Mouse (Mus musculus) ES-E14 (cell line): ENCODE data around the gene Dctn3. TPM values are rescaled to one million over a fixed set of nuclear protein-coding genes. Genes with fewer than 3 reads are reported as not detected.

Experiments
- DNase-seq: peaks from one replicate; pipeline ENCODE4 v3.0.0-alpha.2; 2013; ENCODE audit warnings: low read depth, low spot score
- H3K27ac ChIP-seq: 2 replicates; pipeline ENCODE4 v1.5.1; 2012; ENCODE audit warnings: low read depth, mild to moderate bottlenecking, low read length, moderate library complexity, mixed read lengths; ENCODE audit not compliant: poor library complexity, insufficient read depth, severe bottlenecking
- H3K36me3 ChIP-seq: 2 replicates; pipeline ENCODE4 v1.6.1; 2012; ENCODE audit warnings: mild to moderate bottlenecking, low read length, moderate library complexity, mixed read lengths; ENCODE audit not compliant: control insufficient read depth, poor library complexity, insufficient read depth, severe bottlenecking
- H3K4me1 ChIP-seq, 2 experiments: fragments of 150-350 bp in 1 of 2; sonication (generic) in 1 of 2; 2 replicates each; pipeline ENCODE4 v1.6.1; 2012; ENCODE audit warnings: low read length in 2 of 2, mild to moderate bottlenecking in 1 of 2, mixed read lengths in 1 of 2; ENCODE audit not compliant: control insufficient read depth in 2 of 2, insufficient read depth in 2 of 2, poor library complexity in 1 of 2
- H3K4me3 ChIP-seq, 2 experiments: fragments of 150-350 bp in 1 of 2; sonication (generic) in 1 of 2; 2 replicates each; pipeline ENCODE4 v1.5.1; 2012; ENCODE audit warnings: low read length in 2 of 2, low read depth in 1 of 2, mild to moderate bottlenecking in 1 of 2, mixed read lengths in 1 of 2; ENCODE audit not compliant: insufficient read depth in 1 of 2, poor library complexity in 1 of 2, severe bottlenecking in 1 of 2
- H3K9ac ChIP-seq: 2 replicates; pipeline ENCODE4 v1.6.1; 2012; ENCODE audit warnings: low read depth, mild to moderate bottlenecking, low read length, mixed read lengths; ENCODE audit not compliant: poor library complexity, insufficient read depth, severe bottlenecking
- H3K9me3 ChIP-seq: fragments of 150-350 bp; sonication (generic); 2 replicates; pipeline ENCODE4 v1.6.1; 2012; ENCODE audit warnings: low read depth, mild to moderate bottlenecking, low read length; ENCODE audit not compliant: control insufficient read depth, insufficient read depth
- CHD2 ChIP-seq: IDR thresholded peaks from 2 replicates; pipeline ENCODE4 v1.6.1; 2014; ENCODE audit warnings: mild to moderate bottlenecking, low read depth, low read length, inconsistent platforms
- HCFC1 ChIP-seq: IDR thresholded peaks from 2 replicates; pipeline ENCODE4 v1.6.1; 2012; ENCODE audit warnings: low read length, inconsistent platforms, borderline replicate concordance; ENCODE audit not compliant: insufficient read depth
- MAFK ChIP-seq: IDR thresholded peaks from 2 replicates; pipeline ENCODE4 v1.6.1; 2014; ENCODE audit warnings: mild to moderate bottlenecking, low read depth, low read length, inconsistent platforms; ENCODE audit not compliant: insufficient read depth
- ZC3H11A ChIP-seq: IDR thresholded peaks from 2 replicates; pipeline ENCODE4 v1.6.1; 2012; ENCODE audit warnings: low read depth, mild to moderate bottlenecking, inconsistent platforms, low read length, borderline replicate concordance
- ZNF384 ChIP-seq: IDR thresholded peaks from 2 replicates; pipeline ENCODE4 v1.6.1; 2012; ENCODE audit warnings: low read depth, low read length, inconsistent platforms
- in situ Hi-C, 2 experiments: fragments of 600-800 bp; cut with MboI; formaldehyde crosslinking; loops; one replicate each; pipeline ENCODE4 v1.15.1; 2025; ENCODE audit warnings: low sequenced_read_pairs in 2 of 2, inconsistent platforms in 1 of 2; ENCODE audit not compliant: unreplicated experiment in 2 of 2
- total RNA-seq: library from RNA; depleted of rRNA; stranded (reverse); fragments of 300-350 nt; gene quantifications from 2 replicates; pipeline ENCODE4 v1.2.3, GENCODE M21; 2012

Dctn3 gene
- total RNA-seq, 1 experiment = 90.9 TPM

DNA sequence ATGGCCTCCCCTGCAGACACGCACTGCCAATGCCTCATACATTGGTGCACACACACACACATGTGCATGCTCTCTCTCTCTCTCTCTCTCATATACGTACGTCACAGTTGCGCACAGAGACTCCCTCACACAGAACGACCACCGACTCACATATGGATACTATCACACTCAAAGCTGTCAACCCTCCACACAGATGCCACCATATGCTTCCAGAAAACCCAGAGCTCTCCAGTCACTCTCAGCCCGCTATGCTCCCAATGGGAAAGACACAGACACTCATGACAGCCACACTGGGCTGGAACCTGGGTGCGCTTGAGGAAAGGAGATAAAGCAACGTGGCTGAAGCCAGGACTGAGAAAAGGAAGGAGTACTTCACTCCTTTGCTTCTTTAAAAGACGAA, 41.0 kb downstream of the Dctn3 start:
- H3K9me3 ChIP-seq = no peaks in the 10 kb centered on the region
- H3K9ac ChIP-seq = no peak overlapping the region
- TF ChIP-seq ZC3H11A (no peak), CHD2 (no peak), HCFC1 (no peak), ZNF384 (no peak), MAFK (no peak)
- H3K4me3 ChIP-seq = no peak overlapping the region
- DNase-seq = no peak
- H3K36me3 ChIP-seq = no peaks in the 10 kb centered on the region
- peaks cover 0 to 10% of the 10 kb centered on the region in 2 experiments; a peak in 1 of 4 replicates for H3K4me1 ChIP-seq
- in situ Hi-C loops = no loop called here
- H3K27ac ChIP-seq = no peak overlapping the region

DNA sequence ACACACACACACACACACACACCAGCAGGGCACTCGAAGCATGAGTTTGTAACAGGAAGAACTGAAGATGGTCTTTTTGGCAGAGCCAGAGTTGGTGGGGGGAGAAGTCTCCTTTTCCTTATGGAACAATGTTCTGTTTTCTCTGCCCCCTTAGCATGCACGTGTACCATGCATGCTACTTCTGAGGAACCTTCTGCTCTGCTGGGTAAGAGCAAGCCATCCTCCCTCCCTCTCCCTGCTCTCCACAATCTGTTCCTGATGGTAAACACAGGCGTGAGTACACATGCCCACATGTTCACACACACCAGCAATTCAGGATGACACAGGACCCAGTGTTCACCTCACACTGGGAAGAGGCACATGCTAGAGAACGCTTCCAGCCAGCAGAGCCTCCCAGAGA, 41.8 kb downstream of the Dctn3 start:
- TF ChIP-seq ZNF384 (no peak), HCFC1 (no peak), MAFK (no peak), ZC3H11A (no peak), CHD2 (no peak)
- H3K9me3 ChIP-seq = no peaks in the 10 kb centered on the region
- DNase-seq = no peak
- H3K9ac ChIP-seq = no peak overlapping the region
- peaks cover 2 to 15% of the 10 kb centered on the region in 2 experiments; a peak in 1 of 4 replicates for H3K4me1 ChIP-seq
- H3K27ac ChIP-seq = no peak overlapping the region
- in situ Hi-C loops = no loop called here
- no peak overlapping the region for H3K4me3 ChIP-seq
- H3K36me3 ChIP-seq = no peaks in the 10 kb centered on the region

DNA sequence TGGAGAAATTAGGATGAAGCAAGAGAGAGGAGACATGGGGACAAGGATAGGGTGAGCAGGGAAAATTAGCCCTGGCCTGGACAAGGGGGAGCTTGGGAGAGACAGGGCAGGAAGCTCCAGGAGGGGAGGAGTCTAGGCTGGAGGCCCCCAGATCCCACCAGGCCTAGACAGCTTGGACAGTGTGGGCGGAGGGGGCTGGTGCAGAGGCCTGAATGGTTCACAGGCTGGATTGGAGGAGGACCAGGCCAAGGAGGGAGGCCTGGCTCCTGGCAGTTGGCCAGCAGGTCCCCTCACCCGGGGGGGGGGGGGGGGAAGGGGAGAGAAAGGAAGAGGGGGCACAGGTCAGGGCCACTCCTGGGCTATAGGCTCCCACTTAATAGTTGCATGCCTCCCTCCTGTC, 43.7 kb downstream of the Dctn3 start:
- no peaks in the 10 kb centered on the region for H3K9me3 ChIP-seq
- in situ Hi-C loops = no loop called here
- no peak overlapping the region for H3K9ac ChIP-seq
- H3K27ac ChIP-seq = no peak overlapping the region
- DNase-seq = no peak
- H3K36me3 ChIP-seq = no peaks in the 10 kb centered on the region
- TF ChIP-seq ZC3H11A = no peak
- TF ChIP-seq HCFC1 = no peak
- TF ChIP-seq MAFK = no peak
- no peak for TF ChIP-seq ZNF384
- no peak for TF ChIP-seq CHD2
- H3K4me1 ChIP-seq = peaks cover 2 to 15% of the 10 kb centered on the region in 2 experiments; a peak in 1 of 4 replicates
- H3K4me3 ChIP-seq = no peak overlapping the region

DNA sequence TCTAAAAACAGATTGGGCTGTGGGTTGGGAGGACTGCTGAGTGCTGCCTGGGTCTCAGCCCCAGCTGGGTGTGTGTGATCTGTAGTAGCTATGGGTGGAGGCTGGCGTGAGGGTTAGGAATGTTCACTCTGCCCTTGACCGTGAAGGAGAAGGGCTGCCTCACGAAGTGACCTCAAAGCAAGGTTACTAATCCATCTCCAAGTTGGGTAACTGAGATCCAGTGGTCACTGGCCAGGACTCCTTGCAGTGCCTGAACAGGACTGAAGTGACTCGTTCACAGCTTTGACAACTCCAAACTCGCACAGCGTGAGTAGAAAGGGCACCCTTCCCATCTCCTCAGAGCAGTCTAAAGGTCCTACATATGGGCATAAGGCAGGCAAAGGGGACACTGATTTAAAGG, 44.1 kb downstream of the Dctn3 start:
- Histone ChIP-seq H3K4me3 (no peak overlapping the region), H3K36me3 (no peaks in the 10 kb centered on the region), H3K27ac (no peak overlapping the region), H3K4me1 (peaks cover 2 to 15% of the 10 kb centered on the region in 2 experiments; a peak in 1 of 4 replicates), H3K9me3 (no peaks in the 10 kb centered on the region), H3K9ac (no peak overlapping the region)
- in situ Hi-C loops = no loop called here
- TF ChIP-seq CHD2 = no peak
- TF ChIP-seq MAFK = no peak
- no peak for TF ChIP-seq ZC3H11A
- no peak for TF ChIP-seq HCFC1
- TF ChIP-seq ZNF384 = no peak
- no peak for DNase-seq
